Mouse (Mus musculus): ENCODE results near the gene Mbd4. TPM values are rescaled to one million over a fixed set of nuclear protein-coding genes. Genes with fewer than 3 reads are reported as not detected.
"Not testable (repeated sequence)": the region's sequence is repeated elsewhere in the genome, so short reads cannot be mapped to it uniquely, and the experiment has no call there.

The Mbd4 gene
- 1 to 10 TPM; 5.0 to 6.8 TPM for total RNA-seq (2021)

GRCm38 (mm10) chr6:115853091-115853813, at the start of gene Mbd4, which contains the start of gene Ift122:
Gene Mbd4 (minus strand): TSS chr6:115853371.
Gene Ift122 (plus strand): TSS chr6:115853470.
- peak; percentile 98 to 99 for DNase-seq

DNA sequence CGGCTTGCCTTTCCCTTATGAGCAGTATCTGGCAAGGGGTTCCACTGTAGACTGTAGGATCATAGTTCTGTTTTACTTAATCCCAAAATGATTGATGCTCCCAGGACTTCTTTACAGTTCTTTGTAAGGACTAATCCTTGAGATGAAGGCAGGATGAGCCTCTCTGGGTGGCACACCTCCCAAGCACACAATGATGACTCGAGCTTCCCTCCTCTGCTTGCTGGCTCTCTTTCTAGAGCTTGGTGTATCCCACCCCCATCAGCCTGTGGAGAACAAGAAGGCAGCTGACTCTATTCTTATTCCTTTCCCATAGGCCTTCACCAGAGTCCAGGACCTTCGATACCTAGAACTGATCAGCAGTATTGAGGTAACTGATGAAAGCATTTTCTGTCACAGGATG, 49.4 kb upstream of the Mbd4 start:
- no peak for DNase-seq

- DNase-seq = no peak
Observed at GRCm38 (mm10) chr6:115901489-115901931, 48.3 kb upstream of the Mbd4 start.

- DNase-seq = peak; percentile 69 to 78
Observed at GRCm38 (mm10) chr6:115901062-115901461, 47.9 kb upstream of the Mbd4 start.

DNA sequence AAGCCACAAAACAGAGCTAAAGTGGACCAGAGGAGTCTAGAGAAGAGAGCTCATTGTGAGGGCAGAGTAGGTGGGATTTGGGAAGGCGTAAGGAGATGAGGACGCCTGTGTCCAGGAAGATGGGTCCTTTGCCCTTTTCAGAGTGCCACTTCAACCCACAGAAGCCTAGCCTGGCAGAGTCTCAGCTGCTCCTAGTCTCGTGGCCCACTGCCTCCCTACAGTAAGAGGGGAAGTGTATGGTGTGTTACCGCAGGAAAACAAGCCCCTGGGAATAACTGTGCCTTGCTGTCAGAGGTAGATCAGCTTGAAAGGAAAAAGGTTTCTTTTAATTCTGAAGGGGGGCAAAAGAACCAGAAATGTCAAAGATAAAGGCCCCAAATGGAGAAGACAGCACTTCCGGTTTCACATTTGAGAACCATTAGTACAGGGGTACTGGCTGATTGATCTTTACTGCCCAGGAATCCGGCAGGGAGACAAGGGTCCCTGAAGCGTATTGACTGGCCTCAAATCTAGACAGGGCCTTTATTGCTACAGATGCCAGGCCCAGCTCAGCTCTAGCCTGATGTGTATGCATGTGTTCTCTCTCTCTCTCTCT, 44.9 kb upstream of the Mbd4 start:
- no peak for DNase-seq

DNA sequence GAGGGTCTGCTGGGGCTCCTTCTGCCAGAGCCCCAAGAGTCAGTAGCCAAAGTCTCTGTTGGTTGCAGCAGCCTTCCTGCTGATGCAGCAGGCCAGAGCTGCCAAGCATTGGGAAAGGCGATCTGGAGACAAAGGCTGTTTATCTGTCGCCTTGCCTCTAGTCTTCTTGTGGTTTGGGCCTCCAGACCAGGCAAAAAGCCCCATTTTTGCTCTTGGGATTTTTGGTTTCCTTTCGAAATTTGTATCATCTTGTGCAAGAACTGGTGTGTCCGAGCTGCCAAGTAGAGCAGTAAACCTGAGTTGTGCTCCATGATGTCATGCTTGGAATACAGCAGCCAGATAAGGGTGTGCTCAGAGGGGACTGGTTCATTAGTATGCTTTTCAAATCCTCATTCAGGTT, 43.9 kb upstream of the Mbd4 start:
- DNase-seq = no peak

GRCm38 (mm10) chr6:115896346-115896745, 43.2 kb upstream of the Mbd4 start:
- DNase-seq = no peak

DNA sequence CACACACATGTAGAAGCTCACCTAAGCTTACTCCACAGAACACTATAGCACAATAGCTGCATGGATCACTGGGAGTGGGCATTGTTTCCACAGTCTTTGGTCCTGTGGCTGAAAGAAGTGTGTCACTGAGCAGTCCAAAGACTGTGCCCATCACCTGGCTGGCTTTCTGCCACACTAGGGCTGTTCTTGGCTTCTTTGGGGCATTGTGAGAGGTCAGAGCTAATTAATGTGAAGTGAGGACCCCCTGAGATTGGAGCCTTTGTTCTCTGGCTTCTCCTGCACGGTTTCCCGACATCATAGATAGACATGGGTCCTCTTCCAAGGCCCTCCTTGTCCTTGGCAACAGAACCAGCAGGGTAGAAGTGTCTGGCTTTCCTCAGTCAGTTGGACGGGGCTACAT, 39.2 kb upstream of the Mbd4 start:
- DNase-seq = no peak

DNA sequence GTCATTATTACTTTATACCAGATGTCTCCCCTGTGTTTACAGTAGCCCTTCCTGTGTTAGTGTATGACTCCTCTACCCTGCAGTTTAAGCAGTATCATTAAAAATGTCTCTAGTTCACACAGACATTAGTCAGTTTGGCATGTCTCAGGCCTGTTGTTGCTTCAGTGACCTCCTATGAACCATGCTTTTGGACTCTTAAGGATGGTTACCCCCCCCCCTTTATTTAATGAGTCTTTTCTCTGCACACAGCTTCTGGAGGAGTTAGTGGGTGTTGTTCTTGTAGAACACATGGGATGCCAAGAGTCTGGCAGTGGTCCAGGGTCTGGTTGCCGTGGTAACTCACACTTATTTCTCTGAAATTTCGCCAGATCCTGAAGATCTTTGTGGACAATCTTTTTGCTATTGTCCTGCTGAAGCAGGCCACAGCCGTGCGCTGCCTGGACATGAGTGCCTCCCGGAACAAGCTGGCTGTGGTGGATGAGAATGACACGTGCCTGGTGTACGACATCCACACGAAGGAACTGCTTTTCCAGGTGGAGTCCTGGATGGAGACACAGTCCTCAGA, 38.4 kb upstream of the Mbd4 start:
- peak; percentile 69 to 72 for DNase-seq

DNA sequence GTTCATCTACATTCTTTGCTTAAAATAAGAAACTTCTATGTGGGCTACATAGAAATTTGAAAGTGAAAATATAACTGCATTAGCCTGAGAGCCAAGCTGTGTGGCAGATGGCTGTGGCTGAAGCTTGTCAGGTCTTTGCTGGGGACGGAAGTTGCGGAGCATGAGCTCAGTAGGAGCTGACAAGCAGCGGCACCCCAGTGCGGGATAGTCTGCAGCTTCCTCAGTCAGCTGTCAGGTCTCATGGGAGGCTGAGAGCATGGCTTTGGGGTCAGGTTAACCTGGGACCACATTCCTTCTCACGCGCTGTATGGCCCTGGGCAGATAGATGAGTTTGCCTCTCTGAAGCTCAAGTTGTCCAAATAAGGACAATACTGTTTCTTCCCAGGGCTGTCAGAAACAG, 37.9 kb upstream of the Mbd4 start:
- peak in 1 of 2 experiments; percentile 46 for DNase-seq

DNA sequence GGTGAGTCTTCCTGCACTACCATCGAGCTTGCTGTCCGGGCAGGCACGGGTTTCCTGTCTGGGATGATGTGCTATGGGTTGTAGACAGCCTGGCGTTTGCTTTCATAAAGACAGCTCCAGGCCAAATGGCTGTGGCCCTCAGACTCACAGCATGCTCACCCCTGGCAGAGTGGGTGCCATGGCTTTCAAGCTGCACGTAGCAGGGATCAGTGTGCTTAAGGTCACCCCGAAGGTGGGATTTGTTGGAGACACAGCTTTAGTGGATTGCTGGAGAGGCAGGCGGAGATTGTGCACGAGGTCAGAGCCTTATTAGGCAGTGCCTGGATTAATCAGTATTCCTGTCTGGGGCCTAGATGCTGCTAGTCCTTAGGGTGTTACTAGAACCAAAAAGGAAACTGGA, 37.4 kb upstream of the Mbd4 start:
- no peak for DNase-seq

GRCm38 (mm10) chr6:115888296-115888695, 35.1 kb upstream of the Mbd4 start:
- DNase-seq = no peak

DNA sequence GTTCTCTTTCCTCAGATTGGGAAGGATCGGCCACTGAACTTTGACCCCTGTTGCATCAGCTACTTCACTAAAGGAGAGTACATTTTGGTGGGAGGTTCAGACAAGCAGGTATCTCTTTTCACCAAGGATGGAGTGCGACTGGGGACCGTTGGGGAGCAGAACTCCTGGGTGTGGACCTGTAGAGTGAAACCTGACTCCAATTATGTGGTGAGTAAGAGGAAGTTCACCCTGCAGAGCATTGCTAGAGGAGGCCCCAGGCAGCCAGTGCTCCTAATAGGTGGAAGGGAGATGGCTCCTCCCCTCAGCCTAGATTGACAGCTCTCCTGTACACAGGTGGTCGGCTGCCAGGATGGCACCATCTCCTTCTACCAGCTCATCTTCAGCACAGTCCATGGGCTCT, 33.7 kb upstream of the Mbd4 start:
- DNase-seq = no peak

- DNase-seq = no peak
Observed at GRCm38 (mm10) chr6:115884018-115884417, 30.8 kb upstream of the Mbd4 start.

GRCm38 (mm10) chr6:115880751-115881150, 27.6 kb upstream of the Mbd4 start:
- DNase-seq = no peak

DNA sequence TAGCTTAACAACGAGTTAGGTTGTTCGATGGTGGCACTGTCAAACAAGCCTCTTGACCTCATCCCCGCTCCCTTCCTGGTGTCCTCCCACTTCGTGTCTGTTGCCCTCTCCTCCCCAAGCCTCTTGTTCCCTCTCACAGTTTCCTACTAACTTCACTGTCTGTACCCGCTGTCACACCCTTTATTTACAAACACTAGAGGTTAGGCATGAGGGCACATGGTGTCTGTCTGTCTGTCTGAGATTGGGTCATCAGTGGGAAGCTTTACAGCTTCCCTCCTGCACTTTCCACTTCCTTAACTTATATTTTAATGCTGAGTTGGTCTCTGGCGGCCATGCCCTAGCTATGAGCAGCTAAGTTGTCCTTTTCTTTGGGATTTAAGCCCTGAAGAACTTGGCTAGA, 26.6 kb upstream of the Mbd4 start:
- DNase-seq = no peak

DNA sequence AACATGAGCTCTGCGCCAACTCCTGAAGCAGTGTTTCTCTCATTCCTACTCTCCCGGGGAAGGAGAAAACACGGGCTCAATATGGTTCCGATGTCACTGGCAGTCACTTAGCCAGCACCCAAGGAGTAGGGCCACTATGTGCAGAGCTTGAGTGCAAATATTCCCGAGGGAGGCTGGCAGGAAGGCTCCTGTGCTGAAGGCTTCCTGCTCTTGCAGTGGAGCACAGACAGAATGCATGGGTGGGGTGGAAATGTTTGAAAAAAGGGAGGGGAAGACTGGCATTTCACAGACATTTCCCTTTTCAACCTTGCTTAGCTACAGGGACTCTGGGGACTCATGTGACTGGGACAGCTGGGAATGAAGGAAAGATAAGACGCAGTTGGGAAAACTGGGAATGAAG, 25.5 kb upstream of the Mbd4 start:
- no peak for DNase-seq

DNA sequence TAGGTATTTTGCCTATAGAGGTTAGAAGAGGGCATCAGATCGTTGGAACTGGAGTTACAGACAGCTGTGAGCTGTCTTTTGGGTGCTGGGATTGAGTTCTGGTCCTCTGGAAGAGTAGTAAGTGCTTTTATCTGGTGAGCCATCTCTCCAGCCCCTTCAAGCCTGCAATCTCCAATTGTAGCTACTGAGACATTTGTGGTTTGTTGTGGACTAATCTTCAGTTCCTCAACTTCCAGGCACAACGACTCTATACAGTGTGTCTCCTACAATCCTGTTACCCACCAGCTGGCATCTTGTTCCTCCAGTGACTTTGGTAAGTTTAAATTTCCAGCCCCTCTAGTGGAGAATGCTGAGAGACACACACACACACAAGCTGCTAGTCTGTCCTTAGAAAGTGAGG, 24.1 kb upstream of the Mbd4 start:
- DNase-seq = no peak

- DNase-seq = not testable (repeated sequence)
Observed at GRCm38 (mm10) chr6:115871318-115871717, 18.1 kb upstream of the Mbd4 start.

GRCm38 (mm10) chr6:115867157-115867556, 14.0 kb upstream of the Mbd4 start:
- DNase-seq = not testable (repeated sequence)

GRCm38 (mm10) chr6:115865246-115865645, 12.1 kb upstream of the Mbd4 start:
- DNase-seq = no peak

GRCm38 (mm10) chr6:115863340-115863841, 10.2 kb upstream of the Mbd4 start:
- peak in 1 of 2 experiments; percentile 17 for DNase-seq

DNA sequence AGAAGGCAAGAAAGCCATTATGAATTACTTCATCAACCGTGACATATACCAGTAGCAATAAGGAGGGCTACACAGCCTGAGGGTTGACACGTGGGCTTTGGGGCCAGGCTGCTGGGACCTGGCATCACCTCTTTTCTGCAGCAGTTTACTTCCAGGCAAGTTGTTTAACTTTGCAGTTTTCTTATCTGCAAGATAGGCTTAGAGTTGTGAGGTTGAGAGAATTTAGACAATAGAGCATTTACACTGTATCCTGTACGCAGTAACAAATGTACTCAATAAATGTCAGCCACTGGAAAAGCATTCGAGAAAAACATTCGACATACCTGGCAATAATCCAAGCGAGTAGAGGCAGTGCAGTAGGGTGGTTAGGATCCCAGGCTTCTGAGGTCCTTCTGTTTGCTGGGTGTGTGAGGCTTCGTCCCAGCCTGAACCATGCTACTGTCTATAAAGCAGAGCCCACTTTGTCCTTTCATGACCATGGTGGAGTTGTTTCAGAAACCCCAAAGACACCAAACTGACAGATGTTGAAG, 6.9 kb upstream of the Mbd4 start:
- DNase-seq = no peak

Data from layer of hippocampus, postnatal 36 days (tissue).